Mouse (Mus musculus) kidney, adult 8-10 months (tissue): Measurements from ENCODE around the gene Sspn.

Experiments
- DNase-seq, 2 experiments: peaks; one replicate each; pipeline ENCODE4 v3.0.0; 2022

Gene Sspn

DNA sequence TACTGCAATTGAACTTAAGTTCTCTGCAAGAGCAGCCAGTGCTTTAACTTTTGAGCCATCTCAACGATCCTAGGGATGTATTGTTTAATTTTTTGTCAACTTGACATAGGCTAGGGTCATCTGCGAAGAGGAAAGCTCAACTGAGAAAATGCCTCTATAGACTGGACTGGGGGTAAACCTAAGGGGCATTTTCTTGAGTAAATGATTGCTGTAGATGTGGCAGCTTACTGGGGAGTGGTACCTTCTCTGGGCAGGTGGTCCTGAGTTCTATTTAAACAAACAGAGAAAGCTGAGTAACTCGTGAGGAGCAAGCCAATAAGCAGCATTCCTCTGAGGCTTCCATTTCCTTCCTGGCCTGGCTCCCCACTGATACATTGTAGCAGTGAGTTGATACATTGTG, at the start of gene Sspn:
TSS of gene Sspn (plus strand) at position 301 of the 400 bp plus-strand sequence.
- DNase-seq: no peak

DNA sequence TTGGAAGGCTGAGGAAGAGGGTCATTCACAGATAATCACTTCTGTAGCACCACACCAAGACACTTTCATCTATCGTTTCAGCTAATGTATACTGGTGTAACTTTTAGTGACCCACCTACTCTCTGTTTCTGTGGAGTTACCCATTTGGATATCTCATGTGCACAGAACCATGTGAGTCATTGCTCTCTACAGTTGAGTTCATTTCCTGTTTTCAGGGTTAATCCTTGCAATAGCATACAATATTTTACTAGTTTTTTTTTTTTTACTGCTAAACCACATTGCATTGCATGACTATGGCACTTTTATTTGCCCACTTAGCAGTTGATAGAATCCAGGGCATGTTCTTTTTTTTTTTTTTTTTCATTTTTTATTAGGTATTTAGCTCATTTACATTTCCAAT, 48.4 kb upstream of the Sspn start:
- no peak for DNase-seq

GRCm38 (mm10) chr6:145883668-145884067, 47.8 kb upstream of the Sspn start:
- no peak for DNase-seq

DNA sequence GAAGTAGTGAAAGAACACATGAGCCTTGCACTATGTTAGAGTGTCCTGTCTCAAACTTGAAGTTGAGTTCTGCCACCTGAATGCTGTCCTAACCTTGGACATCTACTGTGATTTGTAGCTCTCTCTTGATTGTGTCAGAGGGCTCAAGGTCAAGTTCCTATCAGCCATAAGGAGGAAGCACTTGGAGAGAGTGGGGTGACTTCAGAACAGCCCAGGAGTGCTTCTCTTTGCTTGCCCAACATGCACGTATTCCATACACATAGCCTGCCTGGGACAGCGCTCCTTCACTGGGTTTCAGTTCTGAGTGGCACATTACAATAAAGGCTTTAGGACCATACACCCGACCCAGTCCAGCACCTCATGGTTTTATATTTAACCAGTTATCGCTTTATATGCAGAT, 46.4 kb upstream of the Sspn start:
- no peak for DNase-seq

GRCm38 (mm10) chr6:145886277-145886676, 45.2 kb upstream of the Sspn start:
- DNase-seq: no peak

DNA sequence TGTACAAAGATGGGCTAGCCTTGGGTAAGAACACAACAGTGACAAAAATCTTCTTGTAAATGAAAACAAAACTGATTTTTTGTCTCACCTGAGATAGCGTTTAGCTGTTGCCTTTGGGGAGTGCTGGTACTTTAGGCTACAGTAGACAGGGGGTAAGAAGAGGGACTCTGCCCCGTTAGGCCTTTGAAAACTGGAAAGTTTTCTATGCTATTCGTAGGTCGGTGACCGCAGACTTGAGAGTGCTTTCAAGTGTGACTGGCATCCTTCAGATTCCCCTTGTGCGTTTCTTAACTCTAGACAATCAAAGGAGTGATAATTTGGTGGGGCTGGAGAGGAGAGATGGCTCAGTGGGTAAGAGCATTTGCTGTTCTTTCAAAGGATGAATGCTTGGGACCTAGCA, 43.7 kb upstream of the Sspn start:
- no peak for DNase-seq

GRCm38 (mm10) chr6:145891951-145892350, 39.5 kb upstream of the Sspn start:
- no peak for DNase-seq

DNA sequence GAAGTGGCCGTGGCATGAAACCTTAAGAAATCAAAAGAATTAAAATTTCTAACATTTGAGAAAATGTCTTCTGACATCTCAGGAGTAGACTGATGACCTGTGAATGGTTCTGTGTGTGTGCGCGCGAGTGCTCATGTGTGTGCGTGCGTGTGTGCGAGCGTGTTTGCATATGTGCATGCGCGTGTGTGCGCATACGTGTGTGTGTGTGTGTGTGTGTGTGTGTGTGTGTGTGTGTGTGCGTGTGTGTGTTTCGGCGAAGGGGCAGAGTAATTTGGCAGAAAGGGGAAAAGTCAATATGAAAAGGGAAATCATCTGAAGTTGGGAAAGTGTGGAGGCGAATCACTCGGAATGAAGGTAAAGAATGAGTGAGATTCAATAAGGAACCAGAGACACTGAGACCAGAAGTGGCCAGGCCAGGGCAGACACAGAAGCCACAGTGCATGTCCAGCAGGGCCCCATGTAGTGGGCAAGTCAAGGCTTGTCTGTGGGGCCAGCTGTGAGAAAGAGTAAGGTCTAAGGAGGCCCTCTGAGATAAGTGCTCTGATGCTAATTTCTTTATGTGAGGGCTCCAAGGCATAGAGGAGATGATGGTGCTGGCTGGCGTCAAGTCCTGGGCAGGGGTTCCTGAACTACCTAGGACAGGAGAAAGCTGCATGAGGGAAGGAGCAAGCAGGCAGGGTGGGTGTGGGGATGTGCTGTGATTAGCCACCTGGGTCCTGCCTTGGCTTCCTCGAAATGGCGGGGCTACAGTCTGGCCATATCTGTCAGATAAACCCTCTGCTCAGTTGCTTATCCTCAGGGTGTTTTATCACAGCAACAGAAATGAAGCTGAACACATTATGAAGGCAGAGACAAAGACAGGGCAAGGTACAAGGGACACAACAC, 38.8 kb upstream of the Sspn start:
- DNase-seq: no peak

DNA sequence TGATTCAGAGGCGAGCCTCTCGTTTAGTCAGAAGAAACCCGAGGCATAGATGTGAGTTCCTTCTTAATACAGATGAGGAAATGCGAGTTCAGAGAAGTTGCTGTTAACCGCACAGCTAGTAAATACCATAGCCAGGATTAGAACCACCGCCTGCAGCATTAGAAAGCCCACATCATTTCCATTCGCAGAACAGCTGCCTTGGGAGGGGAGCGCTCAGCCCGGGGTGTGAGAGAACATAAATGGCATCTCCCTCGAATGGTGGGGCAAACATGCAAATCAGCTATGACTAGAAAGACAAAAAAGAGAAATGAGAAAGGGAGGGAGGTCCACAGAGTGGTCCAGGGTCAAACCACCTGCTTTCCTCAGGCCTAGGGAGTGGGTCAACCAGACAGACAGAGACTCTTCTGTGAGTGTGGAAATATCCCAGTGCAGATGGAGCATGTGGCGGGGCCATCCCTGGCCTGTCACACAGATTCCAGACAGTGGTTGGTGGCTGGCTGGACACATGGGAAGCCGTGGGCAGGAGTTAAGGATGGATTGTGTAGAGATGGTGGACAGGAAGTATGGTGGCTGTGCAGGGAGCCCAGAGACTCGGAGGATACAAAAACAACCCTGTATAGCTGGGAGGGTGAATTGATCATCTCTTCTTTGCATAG, 37.9 kb upstream of the Sspn start:
- DNase-seq: no peak

DNA sequence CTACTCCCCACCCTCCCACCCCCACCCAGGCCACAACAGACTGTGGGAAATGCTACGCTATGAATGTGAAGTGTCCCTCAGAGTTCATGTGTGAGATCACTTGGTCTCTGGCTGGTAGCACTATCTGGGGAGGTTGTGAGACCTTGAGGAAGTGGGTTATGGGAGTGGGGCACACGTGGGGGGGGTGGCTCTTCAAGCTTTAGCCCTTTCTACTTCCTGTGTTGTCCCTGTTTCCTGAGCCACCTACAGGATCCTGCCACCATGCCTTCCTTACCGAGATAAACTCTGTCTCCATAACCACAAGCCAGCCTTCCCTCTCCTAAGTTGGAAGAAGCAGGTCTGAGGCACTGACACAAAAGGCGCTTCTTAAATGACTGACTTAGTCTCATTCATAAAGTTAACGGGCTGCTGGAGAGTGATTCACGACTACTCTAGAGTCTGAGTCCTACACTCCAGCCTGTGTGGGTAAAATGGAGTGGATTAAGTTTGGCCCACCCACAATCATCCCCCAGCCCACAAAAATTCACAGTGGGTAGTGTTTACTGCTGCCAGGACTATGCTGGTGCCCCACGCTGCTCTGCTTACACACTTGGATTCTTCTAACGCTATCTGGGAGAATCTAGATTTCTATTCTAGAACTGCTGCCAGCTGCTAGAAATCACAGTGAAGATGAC, 36.6 kb upstream of the Sspn start:
- no peak for DNase-seq

DNA sequence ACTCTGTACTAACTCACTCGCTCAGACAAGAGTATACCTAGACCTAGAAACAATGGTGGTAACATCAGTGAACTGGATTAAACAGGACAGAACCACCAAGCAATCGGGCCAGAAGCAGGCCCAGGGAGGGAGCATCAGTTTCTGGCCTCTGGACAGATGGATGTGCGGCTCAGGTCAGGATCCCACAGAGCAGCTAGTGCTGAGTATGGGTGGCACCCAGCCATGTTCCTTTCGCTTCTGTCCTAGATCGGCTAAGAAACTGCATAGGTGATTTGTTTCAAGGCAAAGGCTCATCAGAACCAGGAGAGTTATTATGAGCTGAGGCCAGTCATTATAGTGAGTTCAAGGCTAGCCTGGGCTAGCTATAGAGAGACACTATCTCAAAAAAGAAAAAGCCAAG, 27.3 kb upstream of the Sspn start:
- DNase-seq: no peak

GRCm38 (mm10) chr6:145904616-145905015, 26.8 kb upstream of the Sspn start:
- DNase-seq: no peak

DNA sequence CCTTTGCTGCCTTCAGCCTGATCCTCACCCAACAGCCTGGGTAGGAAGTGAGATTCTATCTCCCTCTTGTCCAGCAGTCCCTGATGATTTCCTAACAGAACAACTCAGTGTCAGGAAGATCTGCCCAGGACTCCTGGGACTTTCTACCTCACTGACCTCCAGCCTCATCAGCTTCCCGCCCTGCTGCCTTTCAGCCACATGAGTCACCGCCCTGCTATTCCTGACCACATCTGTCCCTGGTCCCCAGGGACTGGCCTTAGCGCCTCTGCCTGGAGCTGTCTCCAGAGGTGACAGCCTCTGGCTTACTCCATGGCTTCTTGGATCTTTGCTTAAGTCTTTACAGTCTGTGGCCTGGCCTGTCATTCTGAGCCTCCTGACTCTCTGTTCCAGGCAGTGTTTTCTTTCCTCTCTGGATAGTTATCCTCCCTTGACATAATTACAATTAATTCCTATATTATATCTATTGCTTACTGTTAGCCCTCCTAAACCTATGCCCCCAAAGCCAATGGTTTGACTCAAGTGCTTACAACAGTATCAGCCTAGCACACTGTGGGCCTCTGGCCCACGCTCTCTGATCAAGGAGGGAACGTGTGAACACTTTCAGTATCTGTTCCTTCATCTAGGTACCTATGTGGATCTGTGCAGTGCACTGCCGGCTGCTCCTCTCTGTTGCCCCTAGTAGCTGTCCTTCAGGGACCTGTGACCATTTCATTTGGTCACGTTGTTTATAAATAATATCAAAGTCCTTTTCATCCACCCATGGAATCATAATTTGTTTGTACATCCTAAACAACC, 25.1 kb upstream of the Sspn start:
- DNase-seq: peak; percentile 19 to 24

- DNase-seq: no peak
These were observed 21.5 kb upstream of the Sspn start for GRCm38 (mm10) chr6:145909943-145910342.

DNA sequence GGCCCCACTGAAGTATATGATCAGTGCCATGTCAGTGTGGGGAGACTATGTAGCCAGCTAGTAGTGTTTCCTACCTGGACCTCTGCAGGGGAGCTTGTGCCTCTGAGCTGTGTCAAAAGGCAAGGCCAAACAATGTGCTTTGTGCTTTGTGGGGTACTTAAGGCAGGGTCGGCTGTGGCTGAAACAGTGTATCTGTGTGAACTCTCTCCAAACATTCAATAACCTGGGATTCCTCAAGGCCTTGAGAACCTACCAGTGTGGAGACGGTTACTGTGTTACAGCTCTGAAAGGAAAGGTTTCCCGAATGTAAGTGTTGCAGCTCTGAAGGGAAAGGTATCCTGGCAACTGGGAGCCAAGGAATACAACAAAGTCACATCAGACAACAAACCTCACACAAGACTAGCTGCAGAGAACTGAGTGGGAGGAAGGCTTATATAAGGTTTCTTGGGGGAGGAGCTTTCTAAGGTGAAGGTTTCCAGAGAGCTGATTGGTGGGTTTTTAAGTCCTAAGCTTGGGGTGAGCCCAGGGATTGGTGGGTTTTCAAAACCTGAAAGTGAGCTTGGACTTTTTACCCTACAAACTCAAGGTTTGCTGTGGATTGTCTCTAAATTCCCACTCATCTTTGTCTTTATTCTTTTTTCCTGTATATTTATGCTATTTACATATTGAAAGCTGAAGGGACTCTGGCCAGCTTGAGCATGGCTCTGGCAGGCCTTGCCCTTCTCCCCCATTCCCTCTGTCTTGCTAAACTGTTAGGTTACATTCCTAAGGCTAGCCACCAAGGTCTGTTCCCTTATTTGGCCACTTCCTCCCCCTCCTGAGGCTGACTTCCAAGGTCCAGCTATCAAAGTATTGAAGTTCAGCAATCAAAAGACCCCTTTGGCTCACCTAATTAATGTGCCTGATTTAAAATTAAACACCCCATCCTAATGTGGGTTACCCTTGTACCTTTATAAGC, 20.7 kb upstream of the Sspn start:
- no peak for DNase-seq

- no peak for DNase-seq
These were observed 19.2 kb upstream of the Sspn start for GRCm38 (mm10) chr6:145912232-145912631.

DNA sequence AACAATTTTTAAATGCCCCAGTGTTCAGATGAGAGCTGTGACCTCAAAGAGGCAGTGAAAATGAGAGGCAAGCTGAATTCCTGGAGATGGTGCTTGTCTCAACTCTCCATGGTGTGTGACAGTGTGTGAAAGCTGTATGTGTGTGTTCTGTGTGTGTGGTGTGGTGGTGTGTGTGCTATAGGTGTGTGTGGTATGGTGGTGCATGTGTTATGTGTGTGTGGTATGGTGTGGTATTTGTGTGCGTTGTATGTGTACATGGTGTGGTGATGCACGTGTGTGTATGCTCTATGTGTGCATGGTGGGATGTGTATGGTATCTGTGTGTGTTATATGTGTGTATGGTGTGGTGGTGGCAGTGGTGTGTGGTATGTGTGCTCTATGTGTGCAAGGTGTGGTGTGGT, 16.0 kb upstream of the Sspn start:
- DNase-seq: no peak

DNA sequence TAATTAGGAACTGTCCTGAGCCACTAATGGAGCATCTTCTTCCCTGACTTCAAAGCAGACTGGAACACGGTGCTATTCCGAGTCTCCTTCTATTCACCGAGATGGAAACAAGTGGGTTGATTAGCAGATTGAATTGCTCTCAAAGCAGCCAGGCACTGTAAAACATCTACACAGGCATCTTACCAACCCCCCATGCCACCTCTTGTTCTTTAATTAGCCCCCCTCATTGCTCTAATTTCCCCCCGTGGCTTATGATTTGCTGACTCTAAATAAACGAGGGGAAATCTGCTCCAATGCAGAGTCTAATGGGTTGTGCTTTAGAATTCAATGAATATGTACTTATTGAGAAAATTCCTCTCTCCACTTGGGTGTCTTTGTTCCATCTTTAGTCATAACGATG, 15.0 kb upstream of the Sspn start:
- no peak for DNase-seq

DNA sequence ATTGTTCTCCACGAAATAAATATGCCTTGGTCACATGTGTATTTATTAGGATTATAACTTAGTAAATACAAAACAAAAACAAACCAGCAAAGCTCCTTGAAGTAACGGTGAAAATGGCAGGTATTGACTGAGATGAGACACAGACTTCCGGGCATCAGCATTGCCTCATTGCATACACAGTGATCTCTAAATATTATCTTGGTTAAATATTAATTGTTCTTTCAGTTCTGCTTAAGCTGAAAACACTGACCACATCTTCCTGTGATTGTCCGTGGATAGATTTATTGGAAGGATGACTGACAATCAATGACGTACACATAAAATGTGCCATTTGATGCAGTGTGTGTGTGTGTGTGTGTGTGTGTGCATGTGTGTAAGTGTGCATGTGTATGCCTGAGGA, 13.2 kb upstream of the Sspn start:
- DNase-seq: no peak

DNA sequence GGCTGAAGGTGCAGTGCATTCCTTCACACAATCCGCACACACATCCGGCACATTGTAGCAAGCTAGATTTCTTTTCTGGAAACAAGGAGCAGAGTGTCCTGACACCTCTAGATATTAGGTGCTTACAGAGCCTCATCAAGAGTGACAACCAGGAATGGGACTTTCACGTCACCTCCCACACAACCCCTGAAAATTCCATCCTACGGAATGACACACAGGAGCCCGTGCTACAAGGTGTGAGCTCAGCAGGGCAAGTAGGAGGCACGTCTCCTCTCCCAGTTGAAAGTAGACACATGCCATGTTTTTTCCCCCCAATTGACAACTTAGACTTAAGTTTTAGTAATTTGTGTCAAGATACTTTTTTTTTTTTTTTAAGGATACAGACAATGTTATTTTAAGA, 7.8 kb upstream of the Sspn start:
- DNase-seq: no peak

DNA sequence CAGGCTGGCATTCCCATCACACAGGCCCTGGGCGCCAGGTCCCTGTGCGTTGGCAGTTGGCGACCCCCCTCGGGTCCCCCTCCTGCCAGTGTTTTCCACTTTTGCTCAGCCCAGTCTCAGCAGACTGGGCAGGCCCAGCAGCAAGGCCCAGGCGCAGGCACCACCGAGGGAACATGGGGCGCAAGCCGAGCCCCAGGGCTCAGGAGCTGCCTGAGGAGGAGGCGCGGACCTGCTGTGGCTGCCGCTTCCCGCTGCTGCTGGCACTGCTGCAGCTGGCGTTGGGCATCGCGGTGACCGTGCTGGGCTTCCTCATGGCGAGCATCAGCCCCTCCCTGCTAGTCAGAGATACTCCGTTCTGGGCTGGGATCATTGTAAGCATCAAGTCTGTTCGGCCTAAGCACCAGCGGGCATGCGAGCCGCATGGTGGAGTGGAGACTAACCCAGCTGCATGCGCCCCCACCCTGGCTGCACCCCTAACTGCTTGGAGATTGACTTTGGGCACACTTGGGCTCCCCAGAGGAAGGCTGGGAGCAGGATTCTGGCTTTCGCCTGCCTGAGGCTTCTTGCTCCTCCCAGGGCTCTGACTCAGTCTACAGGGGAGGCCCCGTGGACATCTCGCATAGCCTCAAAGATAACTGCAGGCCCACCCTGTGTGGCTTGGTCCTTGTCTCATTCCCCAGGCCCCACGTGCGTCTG, 2.7 kb downstream of the Sspn start:
- DNase-seq: peak; percentile 82 to 83
